Comparison of ENCODE assay signal across 16 mouse cellular contexts in the genomic region with DNA sequence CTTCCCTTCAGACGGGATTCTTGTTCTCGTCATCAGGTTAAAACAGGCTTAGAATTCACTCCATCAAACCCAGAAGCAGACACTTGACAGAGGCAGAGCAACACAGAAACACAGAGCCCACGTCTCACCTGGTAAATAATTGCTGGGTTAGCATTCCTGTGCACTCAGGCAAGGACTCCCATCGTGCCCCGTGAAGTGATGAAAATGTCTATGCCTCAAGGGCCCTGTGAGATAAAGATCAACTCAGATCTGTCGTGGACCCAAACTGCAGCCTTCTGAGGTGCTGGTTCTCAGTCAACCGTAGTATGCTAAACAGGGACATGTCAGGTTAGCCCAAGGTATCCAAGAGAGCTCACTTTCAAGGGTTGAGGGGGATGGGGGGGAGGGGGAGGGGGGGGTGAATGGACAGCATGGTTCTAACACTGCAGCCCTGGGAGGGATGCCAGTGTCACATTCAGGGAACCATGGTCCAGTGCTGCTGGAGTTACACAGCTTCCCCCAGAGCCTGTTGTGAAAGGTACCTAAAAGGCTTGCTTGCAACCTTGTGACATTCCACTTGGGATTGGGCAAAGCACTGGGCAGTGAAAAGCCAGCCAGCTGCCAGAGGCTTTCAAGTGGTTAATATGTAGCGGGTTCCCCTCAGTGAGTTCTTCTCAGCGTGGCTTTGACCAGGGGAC. TPM values are rescaled to one million over a fixed set of nuclear protein-coding genes. Genes with fewer than 3 reads are reported as not detected.
DNase-seq lines count a peak whose midpoint lies in the region; ATAC-seq and TF ChIP-seq lines count a peak whose summit lies in the region.
"Had no signal": no experiment of that assay in that cellular context is flagged by ENCODE, and none has a peak within 500 bp of the region (broad histone marks: within the 10 kb centered on the region; RNA-seq: fewer than 3 reads in every experiment).

No protein-coding gene starts in this region.

- WGBS in lung, embryonic 16.5 days, result 38% methylated on average over 9 of the region's 9 CpGs
- WGBS in kidney, embryonic 16.5 days, result 47% methylated on average over 9 of the region's 9 CpGs
- WGBS in forebrain, postnatal 0 days, result 77% methylated on average over 9 of the region's 9 CpGs

- H3K9ac ChIP-seq in lung, embryonic 16.5 days (ENCODE audit: low read length), result no peak overlapping the region
- no peak overlapping the region for H3K9ac ChIP-seq in kidney, embryonic 16.5 days (replicated peaks; ENCODE audit: low read length)
- no peak overlapping the region for H3K9ac ChIP-seq in forebrain, postnatal 0 days
- H3K9ac ChIP-seq: forebrain, embryonic 13.5 days; limb, embryonic 13.5 days had no signal

- H3K27me3 ChIP-seq in lung, embryonic 16.5 days (ENCODE audit: control insufficient read depth, insufficient read depth, low read depth, low read length), result no peaks in the 10 kb centered on the region
- H3K27me3 ChIP-seq in kidney, embryonic 16.5 days (ENCODE audit: insufficient read depth, low read length), result no peaks in the 10 kb centered on the region
- H3K27me3 ChIP-seq in forebrain, postnatal 0 days (ENCODE audit: insufficient read depth, low read length), result no peaks in the 10 kb centered on the region
- H3K27me3 ChIP-seq: forebrain, embryonic 13.5 days; limb, embryonic 13.5 days had no signal

- DNase-seq in adrenal gland, adult 2 months, result peak; percentile 31
- no peak for DNase-seq in adrenal gland, adult 18-20 months (ENCODE audit: low spot score in 2 of 2)
- no peak for DNase-seq in lung, postnatal 14 days
- no peak for DNase-seq in layer of hippocampus, postnatal 36 days
- DNase-seq in forebrain, postnatal 0 days, result no peak
- DNase-seq in embryo, embryonic 11 days, result no peak
- DNase-seq: cerebellum, adult 8-10 months; gastrocnemius, postnatal 10 days; lung, postnatal 4 days; thymus, postnatal 14 days had no signal

- no peaks in the 10 kb centered on the region for H3K4me1 ChIP-seq in lung, embryonic 16.5 days (replicated peaks; ENCODE audit: control insufficient read depth, insufficient read depth, low read length)
- H3K4me1 ChIP-seq in kidney, embryonic 16.5 days (ENCODE audit: insufficient read depth, low read length), result peaks cover 6% of the 10 kb centered on the region; the same call in 1 of the 2 replicates
- H3K4me1 ChIP-seq in forebrain, postnatal 0 days (ENCODE audit: insufficient read depth), result no peaks in the 10 kb centered on the region
- H3K4me1 ChIP-seq: forebrain, embryonic 13.5 days; limb, embryonic 13.5 days had no signal

- ATAC-seq in lung, embryonic 16.5 days (ENCODE audit: low read depth), result 0 out of 2 replicates have a peak, but pooled peaks have one; percentile 20
- peak; percentile 91 for ATAC-seq in kidney, embryonic 16.5 days (ENCODE audit: low FRiP score, low TSS enrichment)
- no peak; the same call in 1 of the 2 replicates for ATAC-seq in forebrain, postnatal 0 days
- ATAC-seq: forebrain, embryonic 13.5 days had no signal

- no peaks in the 10 kb centered on the region for H3K36me3 ChIP-seq in lung, embryonic 16.5 days (ENCODE audit: control insufficient read depth, insufficient read depth, low read length)
- no peaks in the 10 kb centered on the region for H3K36me3 ChIP-seq in kidney, embryonic 16.5 days (ENCODE audit: insufficient read depth, low read length)
- H3K36me3 ChIP-seq in forebrain, postnatal 0 days (ENCODE audit: insufficient read depth), result no peaks in the 10 kb centered on the region
- H3K36me3 ChIP-seq: limb, embryonic 13.5 days had no signal

- no peak overlapping the region for H3K4me3 ChIP-seq in lung, embryonic 16.5 days (ENCODE audit: low read length)
- no peak overlapping the region for H3K4me3 ChIP-seq in kidney, embryonic 16.5 days (ENCODE audit: low read length)
- no peak overlapping the region for H3K4me3 ChIP-seq in forebrain, postnatal 0 days (ENCODE audit: low read depth, low read length)
- H3K4me3 ChIP-seq: erythroblast, embryonic 14.5 days; forebrain, embryonic 13.5 days; limb, embryonic 13.5 days had no signal

- H3K4me2 ChIP-seq in lung, embryonic 16.5 days (ENCODE audit: low read depth, low read length), result no peak overlapping the region
- H3K4me2 ChIP-seq in kidney, embryonic 16.5 days (replicated peaks; ENCODE audit: low read depth, low read length), result peak overlapping the region; percentile 23; the same call in 1 of the 2 replicates
- H3K4me2 ChIP-seq in forebrain, postnatal 0 days (ENCODE audit: low read depth), result no peak overlapping the region
- H3K4me2 ChIP-seq: forebrain, embryonic 13.5 days; limb, embryonic 13.5 days had no signal

- H3K9me3 ChIP-seq in lung, embryonic 16.5 days (ENCODE audit: control insufficient read depth, low read length), result no peaks in the 10 kb centered on the region
- 0 out of 2 replicates have a peak, but pooled peaks cover 2% of the 10 kb centered on the region for H3K9me3 ChIP-seq in kidney, embryonic 16.5 days (ENCODE audit: low read length)
- no peaks in the 10 kb centered on the region for H3K9me3 ChIP-seq in forebrain, postnatal 0 days (ENCODE audit: low read length)
- H3K9me3 ChIP-seq: forebrain, embryonic 13.5 days; limb, embryonic 13.5 days had no signal

- H3K27ac ChIP-seq in lung, embryonic 16.5 days (ENCODE audit: low read length), result no peak overlapping the region
- peak overlapping the region; percentile 89 for H3K27ac ChIP-seq in kidney, embryonic 16.5 days (ENCODE audit: low read length)
- H3K27ac ChIP-seq in forebrain, postnatal 0 days (ENCODE audit: low read depth, low read length), result no peak overlapping the region
- H3K27ac ChIP-seq: forebrain, embryonic 13.5 days; limb, embryonic 13.5 days had no signal

- no peak for TF ChIP-seq CTCF in forebrain, postnatal 0 days (IDR thresholded peaks at IDR 0.05; ENCODE audit: low read depth)

RNA-seq across cellular contexts. Expression of a gene that starts 14.7 kb away (rescaled TPM):
- total RNA-seq in adrenal gland, adult 2 months (2021), result 10 to 100 TPM; 15.8 to 20.7 TPM
- 13.1 and 15.2 TPM in 2 replicates for polyA plus RNA-seq in adrenal gland, adult 2 months (2012; rRNA removed)
- 10 to 100 TPM; 11.2 to 17.6 TPM for total RNA-seq in adrenal gland, adult 18-20 months (2021)
- polyA plus RNA-seq in lung, embryonic 16.5 days (2015; fragmentation: Nextera tagmentation; extraction: Ambion mirVana), result 19.9 and 23.1 TPM in 2 replicates
- 30.9 and 32.8 TPM in 2 replicates for polyA plus RNA-seq in kidney, embryonic 16.5 days (2015; fragmentation: Nextera tagmentation; extraction: Ambion mirVana)
- total RNA-seq in layer of hippocampus, postnatal 36 days (2021), result 10 to 100 TPM; 21.7 to 24.8 TPM
- 10.4 and 10.8 TPM in 2 replicates for total RNA-seq in forebrain, postnatal 0 days (2014; rRNA removed)
- 2.7 and 3.9 TPM in 2 replicates for polyA plus RNA-seq in forebrain, postnatal 0 days (2015; fragmentation: Nextera tagmentation; extraction: Ambion mirVana)
- total RNA-seq: neutrophil, adult 5-6 weeks had no signal
- polyA plus RNA-seq: erythroblast, embryonic 14.5 days had no signal
